Mouse (Mus musculus) lung, adult 10 weeks (tissue): ENCODE measurements around the gene Rab6a. TPM values are rescaled to one million over a fixed set of nuclear protein-coding genes. Genes with fewer than 3 reads are reported as not detected.

Experiments
- polyA plus RNA-seq: library from polyadenylated mRNA; stranded (reverse); fragments of 350-450 nt; fragmentation: Illumina TruSeq; extraction: RNeasy Lipid Tissue Mini Kit (QIAGEN cat#74804); gene quantifications from one replicate; pipeline ENCODE4 v1.2.3, GENCODE M21; 2014; ENCODE audit warnings: low read depth, low replicate concordance; ENCODE audit not compliant: insufficient read depth

The Rab6a gene
- polyA plus RNA-seq: 48.5 TPM

GRCm38 (mm10) chr7:100607214-100608129, at the start of gene Rab6a:
Gene Rab6a, plus strand, starts transcription at chr7:100607410.

GRCm38 (mm10) chr7:100608130-100608741, 1.0 kb downstream of the Rab6a start, which contains the start of gene Mrpl48:
Gene Mrpl48, minus strand, starts transcription at chr7:100608301.

DNA sequence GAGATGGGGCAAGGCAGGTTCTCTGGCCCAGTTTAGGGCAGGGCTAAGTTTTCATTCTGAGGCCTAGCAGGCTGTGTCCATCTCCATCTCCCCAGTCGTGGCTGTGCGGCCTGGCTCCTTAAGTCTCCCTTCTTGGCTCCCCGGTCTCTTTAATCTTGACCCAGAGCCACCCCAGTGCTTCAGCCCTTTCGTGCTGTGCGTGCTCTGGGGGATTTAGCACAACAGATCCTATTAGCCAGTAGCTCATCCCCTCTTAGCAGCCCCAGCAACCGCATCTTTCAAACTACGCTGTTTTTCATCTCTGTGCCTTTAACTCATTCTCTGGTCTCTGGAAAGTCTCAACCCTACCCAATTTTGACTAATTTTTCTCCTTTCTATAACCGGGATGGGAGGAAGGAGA, 55.0 kb downstream of the Rab6a start, which contains the start of gene Plekhb1:
Gene Plekhb1, minus strand, starts transcription at position 184 of the 400 bp plus-strand sequence.

Other genes with a start within 250 kb of the Rab6a start
- gene C2cd3, start 235.2 kb upstream of the Rab6a start, polyA plus RNA-seq: 13.9 TPM
- 15.4 TPM for gene Ppme1, start 235.1 kb upstream of the Rab6a start, polyA plus RNA-seq
- 2.5 TPM for gene Ucp3, start 134.4 kb upstream of the Rab6a start, polyA plus RNA-seq
- 280 TPM for gene Ucp2, start 114.1 kb upstream of the Rab6a start, polyA plus RNA-seq
- 11.1 TPM for gene Dnajb13, start 92.5 kb upstream of the Rab6a start, polyA plus RNA-seq
- gene Coa4, start 70.3 kb upstream of the Rab6a start, polyA plus RNA-seq: 13.6 TPM
- 67.9 TPM for gene Mrpl48, start 891 bp downstream of the Rab6a start, polyA plus RNA-seq
- gene Plekhb1, start 55.0 kb downstream of the Rab6a start, polyA plus RNA-seq: 72.2 TPM
- 9.4 TPM for gene Fam168a, start 99.2 kb downstream of the Rab6a start, polyA plus RNA-seq